Mouse (Mus musculus) G1E (cell line): ENCODE measurements around the gene Ldlr.
"Not testable (repeated sequence)": the region's sequence is repeated elsewhere in the genome, so short reads cannot be mapped to it uniquely, and the experiment has no call there.

Experiments
- CTCF ChIP-seq: IDR thresholded peaks from 2 replicates; pipeline ENCODE4 v1.5.1; 2012; ENCODE audit warnings: low read depth, low read length, inconsistent platforms, mixed read lengths
- POLR2AphosphoS5 ChIP-seq: IDR thresholded peaks from 2 replicates; pipeline ENCODE4 v1.6.1; 2012; ENCODE audit warnings: low read depth, low read length, inconsistent platforms; ENCODE audit not compliant: insufficient replicate concordance
- TAL1 ChIP-seq: conservative IDR thresholded peaks from 2 replicates; pipeline ENCODE4 v1.6.1; 2012; ENCODE audit warnings: low read depth, low read length, inconsistent platforms, mixed read lengths

DNA sequence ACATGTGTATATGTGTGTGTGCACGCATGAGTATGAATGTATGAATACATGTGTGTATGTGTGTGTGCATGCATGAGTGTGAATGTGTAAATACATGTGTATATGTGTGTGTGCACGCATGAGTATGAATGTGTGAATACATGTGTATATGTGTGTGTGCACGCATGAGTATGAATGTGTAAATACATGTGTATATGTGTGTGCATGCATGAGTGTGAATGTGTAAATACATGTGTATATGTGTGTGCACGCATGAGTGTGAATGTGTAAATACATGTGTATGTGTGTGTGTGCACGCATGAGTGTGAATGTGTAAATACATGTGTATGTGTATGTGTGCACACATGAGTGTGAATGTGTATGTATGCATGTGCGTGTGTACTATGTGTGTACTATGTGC, 70.2 kb downstream of the Ldlr start:
- TF ChIP-seq CTCF, POLR2AphosphoS5, TAL1: not testable (repeated sequence)
